Mouse (Mus musculus): ENCODE data around the gene Gm4881.

The Gm4881 gene

DNA sequence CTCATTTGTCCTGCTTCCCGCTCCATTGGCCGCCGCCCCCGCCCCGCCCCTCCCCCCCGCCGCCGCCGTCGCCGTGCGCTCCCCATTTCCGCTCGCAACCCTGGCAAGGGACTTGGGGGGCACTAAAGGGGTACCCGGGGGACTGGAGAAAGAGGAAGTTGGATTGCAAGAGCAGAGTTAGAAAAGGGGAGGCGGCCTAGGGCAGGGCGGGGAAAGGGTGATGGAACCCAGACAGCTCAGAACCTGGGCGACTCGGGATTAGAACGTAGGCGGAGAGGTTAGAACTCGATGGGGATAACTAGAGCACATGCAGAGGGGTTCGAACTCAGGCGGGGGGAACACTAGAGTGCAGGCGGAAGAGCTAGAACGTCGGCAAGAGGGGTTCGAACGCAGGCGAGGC lies 10.2 kb upstream of the Gm4881 start:
- DNase-seq (ENCODE audit: inconsistent ontology term): no peak

DNA sequence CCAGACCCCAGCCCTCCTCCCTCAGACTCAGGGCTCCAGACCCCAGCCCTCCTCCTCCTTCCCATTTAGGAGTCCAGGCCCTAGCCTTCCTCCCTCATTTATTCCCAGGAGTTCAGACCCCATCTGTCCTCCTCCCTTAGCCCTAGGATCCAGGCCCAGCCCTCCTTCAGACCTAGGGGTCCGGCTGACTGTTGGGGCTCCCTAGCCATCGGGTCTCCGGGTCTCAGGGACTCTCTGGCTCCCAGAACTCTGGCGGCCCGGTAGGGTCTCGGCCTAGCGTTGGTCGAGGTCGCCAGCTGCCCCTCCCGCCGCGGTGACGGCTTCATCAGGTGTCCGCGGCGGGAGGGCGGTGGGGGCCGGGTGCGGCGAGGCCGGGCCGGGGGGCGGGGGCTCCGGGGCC lies 9.7 kb upstream of the Gm4881 start:
- no peak for DNase-seq (ENCODE audit: inconsistent ontology term)

DNA sequence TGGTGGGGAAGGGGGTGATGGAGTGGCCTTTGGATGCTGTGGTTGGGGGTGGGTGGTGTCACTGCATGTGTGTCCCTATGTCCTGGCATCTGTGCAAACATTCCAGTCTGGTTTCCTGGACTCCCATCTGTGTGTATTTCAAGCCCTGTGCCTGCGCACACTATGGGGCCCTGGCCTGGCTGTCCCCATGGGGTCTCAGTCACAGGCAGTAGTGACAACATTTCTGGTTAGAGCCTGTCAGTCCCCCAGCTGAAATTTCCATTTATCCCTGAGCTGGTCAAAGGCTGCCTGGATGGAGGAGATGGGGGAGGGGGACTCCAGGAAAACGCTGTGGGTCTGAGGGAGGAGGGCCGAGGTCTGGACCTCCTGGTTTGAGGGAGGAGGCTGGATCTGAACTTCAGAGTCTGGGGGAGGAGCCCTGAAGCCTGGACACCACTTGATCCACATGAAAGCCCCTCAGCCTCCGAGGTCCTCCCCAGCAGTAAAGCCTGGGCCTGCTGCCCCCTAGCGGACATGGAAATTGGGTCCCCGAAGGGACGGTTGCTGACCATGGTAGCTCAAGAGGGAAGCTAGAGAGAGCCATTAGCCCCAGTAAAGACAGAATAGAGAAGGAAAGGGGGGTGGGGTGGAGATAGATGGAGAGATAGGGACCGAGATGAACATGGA lies 5.8 kb upstream of the Gm4881 start:
- peak; percentile 62 for DNase-seq (ENCODE audit: inconsistent ontology term)

GRCm38 (mm10) chr7:24948774-24949173 lies 4.5 kb upstream of the Gm4881 start:
- DNase-seq (ENCODE audit: inconsistent ontology term): no peak

DNA sequence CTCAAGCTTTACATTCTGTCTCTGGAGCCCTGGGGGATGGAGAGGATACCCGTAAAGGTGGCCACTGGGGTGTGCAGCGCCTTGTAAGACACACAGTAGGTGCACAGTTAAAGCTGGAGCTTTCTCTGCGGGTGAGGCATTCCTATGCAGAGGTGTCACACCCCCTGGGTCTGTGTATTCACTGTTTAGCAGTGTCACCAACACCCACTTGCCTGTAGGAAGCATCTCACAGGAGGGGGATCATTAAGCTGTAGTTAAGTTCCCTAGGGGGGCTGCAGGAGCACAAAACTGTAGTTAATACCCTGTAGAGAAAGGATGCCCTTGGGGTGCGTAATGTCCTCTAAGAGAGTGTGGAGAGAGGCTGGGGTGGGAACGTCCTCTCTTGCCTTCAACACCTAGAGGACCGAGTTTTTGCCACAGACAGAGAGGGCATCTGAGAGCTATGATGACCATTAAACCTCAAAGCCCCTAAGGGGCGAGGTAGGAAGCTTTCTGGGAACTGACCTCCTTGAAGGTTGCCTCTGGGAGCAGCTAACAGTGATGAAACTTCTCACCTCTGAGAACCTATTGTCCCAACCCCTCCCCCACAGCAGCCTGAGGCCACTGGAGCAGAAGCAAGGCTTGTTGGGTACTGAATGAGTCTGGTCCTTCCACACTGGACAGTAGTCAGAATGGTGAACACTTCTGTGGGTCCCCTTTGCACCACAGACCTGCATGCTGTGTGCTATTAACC lies 3.2 kb upstream of the Gm4881 start:
- no peak for DNase-seq (ENCODE audit: inconsistent ontology term)

DNA sequence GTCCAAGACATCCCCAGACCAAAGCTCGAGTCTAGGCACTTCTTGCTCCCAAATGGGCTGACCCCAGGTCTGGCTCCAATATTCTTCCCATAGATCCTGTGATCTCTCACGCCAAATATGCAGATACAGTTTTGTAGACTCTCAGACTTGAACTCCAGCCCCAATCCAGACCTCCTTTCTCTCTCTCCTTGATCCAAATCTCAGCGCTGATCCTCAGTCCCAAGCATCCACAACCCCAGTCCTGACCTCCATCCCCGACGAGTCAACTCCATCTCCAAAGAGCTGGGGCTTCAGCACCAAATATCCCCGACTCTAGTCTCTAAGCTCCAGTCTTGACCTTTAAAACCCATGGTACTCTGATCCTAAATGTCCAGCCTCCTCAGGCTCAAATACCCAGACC lies 653 bp downstream of the Gm4881 start:
- no peak for DNase-seq (ENCODE audit: inconsistent ontology term)

- no peak for DNase-seq (ENCODE audit: inconsistent ontology term)
Observed at GRCm38 (mm10) chr7:24931651-24932050, 12.6 kb downstream of the Gm4881 start.

DNA sequence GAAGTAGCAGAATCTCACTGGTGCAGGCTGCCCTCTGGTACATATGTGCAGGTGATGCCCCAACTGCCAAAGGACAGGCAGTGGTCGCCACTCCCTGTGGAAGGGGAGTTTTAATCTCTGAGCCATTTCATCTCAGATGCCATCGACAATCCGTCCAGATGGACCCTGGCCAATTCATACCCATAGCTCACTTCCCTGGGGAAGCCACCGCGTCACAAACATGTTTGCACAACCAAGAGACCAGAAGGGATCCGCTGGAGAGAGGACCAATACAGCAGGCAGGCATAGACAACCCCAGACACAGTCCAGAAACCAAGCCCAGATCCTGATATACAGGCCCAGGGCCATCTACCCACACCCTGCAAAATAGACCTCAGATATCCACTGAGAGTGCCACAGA lies 13.8 kb downstream of the Gm4881 start:
- DNase-seq (ENCODE audit: inconsistent ontology term): no peak

GRCm38 (mm10) chr7:24919728-24920127 lies 24.6 kb downstream of the Gm4881 start:
- no peak for DNase-seq (ENCODE audit: inconsistent ontology term)

- DNase-seq (ENCODE audit: inconsistent ontology term): no peak
Observed at GRCm38 (mm10) chr7:24918763-24919323, 25.5 kb downstream of the Gm4881 start.

DNA sequence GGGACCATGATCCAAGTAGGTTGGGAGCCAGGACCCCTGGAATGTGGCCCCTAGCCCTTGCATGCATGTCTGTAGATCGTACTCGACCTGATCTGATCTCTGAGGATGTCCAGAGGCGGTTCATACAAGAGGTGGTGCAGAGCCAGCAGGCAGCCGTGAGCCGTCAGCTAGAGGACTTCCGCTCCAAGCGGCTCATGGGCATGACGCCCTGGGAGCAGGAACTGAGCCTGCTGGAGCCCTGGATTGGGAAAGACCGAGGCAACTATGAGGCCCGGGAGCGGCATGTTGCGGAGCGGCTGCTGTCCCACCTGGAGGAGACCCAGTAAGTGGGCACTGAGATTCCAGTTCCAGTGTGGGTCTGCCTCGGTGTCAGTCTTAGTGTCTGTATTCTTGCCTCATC lies 31.8 kb downstream of the Gm4881 start:
- no peak for DNase-seq (ENCODE audit: inconsistent ontology term)

DNA sequence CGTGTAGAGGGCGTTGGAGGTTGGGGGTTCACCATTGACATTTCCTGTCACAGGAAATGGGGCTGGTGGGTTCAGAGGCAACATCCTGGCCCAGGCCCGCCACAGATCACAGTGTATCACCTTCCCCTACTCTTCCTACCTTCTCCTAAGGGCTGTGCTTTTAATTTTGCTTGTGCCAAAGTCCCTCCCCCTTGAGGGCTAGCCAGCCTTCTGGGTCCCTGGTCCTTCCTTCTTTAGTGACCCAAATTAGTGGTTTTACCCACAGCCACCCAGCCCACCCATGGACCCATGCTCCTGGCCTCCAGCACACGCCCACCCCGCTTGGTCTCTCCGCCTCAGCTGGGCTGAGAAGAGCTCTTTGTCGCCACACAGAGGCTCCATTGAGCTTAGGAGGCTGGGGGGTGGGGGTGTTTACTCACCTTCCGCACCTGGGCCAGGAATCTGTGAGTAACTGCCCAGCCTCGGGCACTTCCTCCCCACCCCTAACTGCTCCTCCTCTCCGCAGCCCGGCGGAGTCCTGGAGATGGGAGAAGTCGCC lies 37.0 kb downstream of the Gm4881 start:
- no peak for DNase-seq (ENCODE audit: inconsistent ontology term)

- DNase-seq (ENCODE audit: inconsistent ontology term): peak; percentile 38
Observed at GRCm38 (mm10) chr7:24906551-24906950, 37.7 kb downstream of the Gm4881 start.

DNA sequence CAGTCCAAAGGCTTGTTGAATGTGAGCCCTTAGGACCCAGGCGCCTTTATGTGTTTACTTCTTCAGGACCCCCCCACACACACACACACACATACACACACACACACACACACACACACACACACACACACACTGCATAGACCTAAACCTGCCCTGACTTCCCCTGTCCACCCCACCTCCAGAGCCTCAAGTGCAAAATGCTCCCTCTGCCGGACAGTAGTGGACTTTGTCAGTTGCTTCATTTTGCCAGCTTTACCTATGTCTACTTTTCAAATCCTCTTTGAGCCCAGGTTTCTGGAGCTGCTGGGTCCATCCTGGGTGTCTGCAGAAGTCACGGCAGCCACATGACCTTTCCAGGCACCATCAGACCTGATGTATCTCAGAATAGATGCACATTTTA lies 39.4 kb downstream of the Gm4881 start:
- peak; percentile 69 for DNase-seq (ENCODE audit: inconsistent ontology term)

DNA sequence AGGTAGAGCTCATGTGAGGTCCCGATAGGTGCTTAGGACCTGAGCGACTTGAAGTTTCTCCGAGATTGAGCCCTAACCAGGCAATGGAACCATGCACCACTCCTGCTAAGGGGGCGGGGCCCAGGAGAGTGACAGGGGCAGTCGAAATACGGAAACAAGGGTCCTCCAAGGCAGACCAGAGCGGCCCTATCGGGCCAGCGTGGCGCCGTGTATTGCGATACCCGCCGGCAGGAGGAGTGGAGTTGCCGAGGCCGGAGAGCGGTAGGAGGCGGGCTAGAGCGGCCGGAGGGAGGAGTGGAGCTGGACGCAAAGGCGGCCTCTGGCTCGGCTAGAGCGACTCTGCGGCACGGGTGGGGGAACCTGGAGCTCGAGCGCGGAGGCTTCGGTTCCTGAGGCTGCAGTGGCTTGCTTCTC lies 40.2 kb downstream of the Gm4881 start:
- DNase-seq (ENCODE audit: inconsistent ontology term): peak; percentile 99

DNA sequence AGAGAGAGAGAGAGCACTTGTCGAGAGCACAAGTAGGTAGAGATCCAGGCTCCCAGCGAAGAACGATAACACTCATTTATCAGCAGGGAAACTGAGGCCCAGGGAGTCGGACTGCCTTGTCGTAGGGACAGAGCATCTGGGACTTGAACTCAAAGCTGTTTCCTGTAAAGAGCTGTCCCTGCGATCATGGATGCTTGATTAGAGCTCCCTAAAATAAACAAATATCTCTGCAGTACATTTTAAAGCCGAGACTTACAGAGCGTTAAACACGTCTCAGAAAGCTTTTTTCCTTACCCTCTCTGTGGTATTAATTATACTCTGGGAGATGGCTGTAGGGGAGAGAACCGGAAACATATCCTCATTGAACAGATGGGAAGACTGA lies 40.9 kb downstream of the Gm4881 start:
- no peak for DNase-seq (ENCODE audit: inconsistent ontology term)

- peak; percentile 76 for DNase-seq (ENCODE audit: inconsistent ontology term)
Observed at GRCm38 (mm10) chr7:24902630-24903443, 41.5 kb downstream of the Gm4881 start, which contains the start of gene Arhgef1. Gene Arhgef1, plus strand, starts transcription at chr7:24902912.

DNA sequence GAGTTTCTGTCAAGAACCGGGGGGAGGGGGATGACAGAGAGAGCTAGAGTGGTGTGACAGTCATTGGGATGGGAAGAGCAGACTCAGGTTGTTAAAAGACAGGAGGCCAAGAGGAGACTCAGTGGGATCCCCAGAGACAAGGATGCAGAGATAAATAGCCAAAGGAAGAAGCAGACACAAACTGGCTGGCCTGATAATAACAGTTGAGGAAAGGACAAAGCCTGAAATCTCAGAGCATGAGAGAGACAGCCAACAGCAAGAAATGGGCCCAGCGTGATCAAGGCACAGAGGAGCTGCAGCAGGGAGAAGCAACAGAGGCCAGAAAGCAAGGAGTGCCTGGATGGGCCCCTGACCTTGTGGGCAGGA lies 42.0 kb downstream of the Gm4881 start:
- DNase-seq (ENCODE audit: inconsistent ontology term): no peak

DNA sequence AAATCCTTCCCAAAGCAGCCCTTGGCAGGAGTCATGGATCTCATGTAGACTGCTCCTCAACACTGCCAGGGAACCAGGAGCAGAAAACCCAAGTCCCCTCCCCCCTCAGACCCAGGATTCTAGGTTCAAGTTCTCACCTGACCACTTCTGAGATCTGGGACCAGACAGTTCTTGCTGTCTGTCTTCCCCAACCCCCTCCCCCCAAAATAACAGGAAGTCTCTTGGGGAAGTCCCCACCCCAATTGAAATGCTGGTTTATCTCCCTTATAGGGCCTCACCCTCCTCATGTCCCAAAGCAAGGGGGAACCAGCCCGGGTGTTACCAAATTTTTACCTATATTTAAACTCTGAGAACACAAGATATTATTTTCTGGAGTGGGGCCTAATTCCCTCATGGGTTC lies 42.5 kb downstream of the Gm4881 start:
- DNase-seq (ENCODE audit: inconsistent ontology term): no peak

DNA sequence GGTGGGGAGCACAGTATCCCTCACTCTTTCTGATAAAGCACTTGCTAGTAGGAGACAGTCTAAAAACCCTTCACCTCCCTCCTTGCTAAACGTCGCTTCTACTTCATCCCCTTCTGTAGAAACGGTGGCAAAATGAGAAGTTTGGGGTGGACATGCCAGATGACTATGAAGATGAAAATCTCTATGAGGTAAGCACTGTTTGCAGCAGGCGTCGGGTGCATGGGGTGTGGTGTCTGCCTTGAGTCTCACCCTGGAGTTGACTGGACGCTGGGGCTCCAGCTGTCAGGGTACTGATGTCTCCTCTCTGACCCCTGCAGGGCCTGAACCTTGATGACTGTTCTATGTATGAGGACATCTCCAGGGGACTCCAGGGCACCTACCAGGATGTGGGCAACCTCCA lies 43.2 kb downstream of the Gm4881 start:
- no peak for DNase-seq (ENCODE audit: inconsistent ontology term)

GRCm38 (mm10) chr7:24897959-24898358 lies 46.3 kb downstream of the Gm4881 start:
- no peak for DNase-seq (ENCODE audit: inconsistent ontology term)

GRCm38 (mm10) chr7:24897224-24897623 lies 47.1 kb downstream of the Gm4881 start, which contains the start of gene Cd79a:
Gene Cd79a, plus strand, starts transcription at chr7:24897381.
- DNase-seq (ENCODE audit: inconsistent ontology term): no peak

All from Muller cell, postnatal 12 days (primary cell).